Mouse (Mus musculus) limb, embryonic 13.5 days (tissue): ENCODE measurements around the gene Ypel2. TPM values are rescaled to one million over a fixed set of nuclear protein-coding genes. Genes with fewer than 3 reads are reported as not detected.

Source experiments
- ATAC-seq: fragments of 200-750 bp; cut with Nextera tagmentation; 2 replicates; pipeline ENCODE4 v1.8.0; 2017; ENCODE audit warnings: low read depth, moderate number of reproducible peaks, moderate TSS enrichment; ENCODE audit not compliant: low FRiP score
- H3K27ac ChIP-seq: fragments of 300-500 bp; sonication (generic); 2 replicates; pipeline ENCODE4 v1.5.1; 2015; ENCODE audit warnings: inconsistent platforms, mild to moderate bottlenecking, moderate library complexity
- H3K27me3 ChIP-seq: fragments of 300-500 bp; sonication (generic); 2 replicates; pipeline ENCODE4 v1.6.1; 2015; ENCODE audit warnings: mild to moderate bottlenecking, inconsistent platforms
- H3K36me3 ChIP-seq: fragments of 300-500 bp; sonication (generic); 2 replicates; pipeline ENCODE4 v1.6.1; 2015; ENCODE audit warnings: inconsistent platforms, mild to moderate bottlenecking, moderate library complexity
- H3K4me1 ChIP-seq: fragments of 300-500 bp; sonication (generic); 2 replicates; pipeline ENCODE4 v1.6.1; 2015; ENCODE audit warnings: inconsistent platforms
- H3K4me2 ChIP-seq: fragments of 300-500 bp; sonication (generic); replicated peaks from 2 replicates; pipeline ENCODE4 v1.6.1; 2015; ENCODE audit warnings: inconsistent platforms, mild to moderate bottlenecking, moderate library complexity
- H3K4me3 ChIP-seq: fragments of 300-500 bp; sonication (generic); 2 replicates; pipeline ENCODE4 v1.5.1; 2015; ENCODE audit warnings: moderate library complexity, mild to moderate bottlenecking, inconsistent platforms
- H3K9ac ChIP-seq: fragments of 300-500 bp; sonication (generic); 2 replicates; pipeline ENCODE4 v1.6.1; 2015; ENCODE audit warnings: mild to moderate bottlenecking, inconsistent platforms
- H3K9me3 ChIP-seq: fragments of 300-500 bp; sonication (generic); 2 replicates; pipeline ENCODE4 v1.6.1; 2016; ENCODE audit warnings: inconsistent platforms
- WGBS: fragments of 180-500 bp; shearing (Covaris S2); methylation state at CpG from one replicate; pipeline ENCODE4 v1.1.7; 2015; 5-methylcytosine and 5-hydroxymethylcytosine counted together
- polyA plus RNA-seq: library from polyadenylated mRNA; unstranded; fragments of >200 nt; fragmentation: Nextera tagmentation; extraction: Ambion mirVana; gene quantifications from 2 replicates; pipeline ENCODE4 v1.2.1, GENCODE M21; 2015

Gene Ypel2
- polyA plus RNA-seq, 1 experiment from 2014 or later: 11.6 TPM

- H3K27me3 ChIP-seq: no peaks in the 10 kb centered on the region
- H3K9me3 ChIP-seq: no peaks in the 10 kb centered on the region
- WGBS: 83% methylated on average over 6 of the region's 6 CpGs
- peaks cover 10% of the 10 kb centered on the region; the same call in 1 of the 2 replicates for H3K4me1 ChIP-seq
- H3K36me3 ChIP-seq: no peaks in the 10 kb centered on the region
- H3K4me2 ChIP-seq: no peak overlapping the region
- ATAC-seq: no peak
- H3K27ac ChIP-seq: no peak overlapping the region
- H3K4me3 ChIP-seq: no peak overlapping the region
- no peak overlapping the region for H3K9ac ChIP-seq
These were observed 72.2 kb downstream of the Ypel2 start for GRCm38 (mm10) chr11:86921335-86921734.

GRCm38 (mm10) chr11:86920111-86921080, 73.1 kb downstream of the Ypel2 start:
- Histone ChIP-seq H3K27ac (no peak overlapping the region; the same call in 1 of the 2 replicates), H3K9me3 (no peaks in the 10 kb centered on the region), H3K9ac (peak overlapping the region; percentile 26; the same call in 1 of the 2 replicates), H3K36me3 (no peaks in the 10 kb centered on the region), H3K4me2 (no peak overlapping the region), H3K27me3 (no peaks in the 10 kb centered on the region), H3K4me1 (peaks cover 10% of the 10 kb centered on the region; the same call in 1 of the 2 replicates), H3K4me3 (no peak overlapping the region)
- WGBS: 61% methylated on average over 20 of the region's 20 CpGs
- no peak for ATAC-seq

GRCm38 (mm10) chr11:86919468-86919867, 74.0 kb downstream of the Ypel2 start:
- Histone ChIP-seq H3K9ac (no peak overlapping the region), H3K4me2 (no peak overlapping the region), H3K4me1 (peaks cover 15% of the 10 kb centered on the region; the same call in 1 of the 2 replicates), H3K27ac (no peak overlapping the region), H3K9me3 (no peaks in the 10 kb centered on the region), H3K4me3 (no peak overlapping the region), H3K36me3 (no peaks in the 10 kb centered on the region), H3K27me3 (no peaks in the 10 kb centered on the region)
- 85% methylated on average over 7 of the region's 7 CpGs for WGBS
- ATAC-seq: no peak

- 91% methylated on average over 2 of the region's 2 CpGs for WGBS
- no peak for ATAC-seq
These were observed 76.0 kb downstream of the Ypel2 start for GRCm38 (mm10) chr11:86917536-86917935.

GRCm38 (mm10) chr11:86916596-86917249, 76.8 kb downstream of the Ypel2 start:
- Histone ChIP-seq H3K27ac (no peak overlapping the region), H3K9ac (no peak overlapping the region), H3K4me1 (peaks cover 15% of the 10 kb centered on the region; the same call in 1 of the 2 replicates), H3K9me3 (no peaks in the 10 kb centered on the region), H3K27me3 (no peaks in the 10 kb centered on the region), H3K4me2 (no peak overlapping the region), H3K4me3 (no peak overlapping the region), H3K36me3 (no peaks in the 10 kb centered on the region)
- ATAC-seq: no peak
- WGBS: 78% methylated on average over 8 of the region's 8 CpGs

More at GRCm38 (mm10) chr11:86917536-86917935, 76.0 kb downstream of the Ypel2 start:
- Histone ChIP-seq H3K36me3 (no peaks in the 10 kb centered on the region), H3K4me1 (peaks cover 15% of the 10 kb centered on the region; the same call in 1 of the 2 replicates), H3K9ac (no peak overlapping the region), H3K27me3 (no peaks in the 10 kb centered on the region), H3K9me3 (no peaks in the 10 kb centered on the region), H3K4me3 (no peak overlapping the region), H3K4me2 (no peak overlapping the region), H3K27ac (no peak overlapping the region)

GRCm38 (mm10) chr11:86914329-86914728, 79.2 kb downstream of the Ypel2 start:
- Histone ChIP-seq H3K9ac (no peak overlapping the region), H3K27me3 (no peaks in the 10 kb centered on the region), H3K36me3 (no peaks in the 10 kb centered on the region), H3K9me3 (no peaks in the 10 kb centered on the region), H3K27ac (no peak overlapping the region), H3K4me3 (no peak overlapping the region), H3K4me1 (0 out of 2 replicates have a peak, but pooled peaks cover 4% of the 10 kb centered on the region), H3K4me2 (no peak overlapping the region)
- no peak for ATAC-seq
- 77% methylated on average over 9 of the region's 9 CpGs for WGBS

GRCm38 (mm10) chr11:86910244-86910643, 83.3 kb downstream of the Ypel2 start:
- H3K4me3 ChIP-seq: no peak overlapping the region
- ATAC-seq: no peak
- H3K9me3 ChIP-seq: no peaks in the 10 kb centered on the region
- 85% methylated on average over 4 of the region's 4 CpGs for WGBS
- H3K27me3 ChIP-seq: no peaks in the 10 kb centered on the region
- H3K4me2 ChIP-seq: no peak overlapping the region
- H3K36me3 ChIP-seq: no peaks in the 10 kb centered on the region
- H3K4me1 ChIP-seq: 0 out of 2 replicates have a peak, but pooled peaks cover 4% of the 10 kb centered on the region
- no peak overlapping the region for H3K9ac ChIP-seq
- no peak overlapping the region for H3K27ac ChIP-seq

- no peak for ATAC-seq
- no peak overlapping the region for H3K4me2 ChIP-seq
- H3K36me3 ChIP-seq: no peaks in the 10 kb centered on the region
- no peaks in the 10 kb centered on the region for H3K27me3 ChIP-seq
- 86% methylated on average over 6 of the region's 6 CpGs for WGBS
- no peaks in the 10 kb centered on the region for H3K9me3 ChIP-seq
- no peak overlapping the region for H3K9ac ChIP-seq
- H3K4me1 ChIP-seq: no peaks in the 10 kb centered on the region
- no peak overlapping the region for H3K27ac ChIP-seq
- no peak overlapping the region for H3K4me3 ChIP-seq
These were observed 84.5 kb downstream of the Ypel2 start for GRCm38 (mm10) chr11:86909028-86909427.

GRCm38 (mm10) chr11:86907889-86908590, 85.5 kb downstream of the Ypel2 start:
- WGBS: 68% methylated on average over 5 of the region's 5 CpGs
- Histone ChIP-seq H3K9me3 (no peaks in the 10 kb centered on the region), H3K9ac (no peak overlapping the region), H3K27me3 (no peaks in the 10 kb centered on the region), H3K4me2 (no peak overlapping the region), H3K27ac (no peak overlapping the region), H3K36me3 (no peaks in the 10 kb centered on the region), H3K4me3 (no peak overlapping the region), H3K4me1 (no peaks in the 10 kb centered on the region)
- ATAC-seq: no peak

- 94% methylated on average over 11 of the region's 11 CpGs for WGBS
- no peak for ATAC-seq
- Histone ChIP-seq H3K4me1 (no peaks in the 10 kb centered on the region), H3K4me2 (no peak overlapping the region), H3K9me3 (no peaks in the 10 kb centered on the region), H3K4me3 (no peak overlapping the region), H3K27ac (no peak overlapping the region), H3K27me3 (no peaks in the 10 kb centered on the region), H3K36me3 (no peaks in the 10 kb centered on the region), H3K9ac (no peak overlapping the region)
These were observed 86.5 kb downstream of the Ypel2 start for GRCm38 (mm10) chr11:86906767-86907662.

GRCm38 (mm10) chr11:86906257-86906656, 87.2 kb downstream of the Ypel2 start:
- ATAC-seq: no peak
- H3K9me3 ChIP-seq: no peaks in the 10 kb centered on the region

More at GRCm38 (mm10) chr11:86906257-86906656, 87.2 kb downstream of the Ypel2 start:
- Histone ChIP-seq H3K4me2 (no peak overlapping the region), H3K27me3 (no peaks in the 10 kb centered on the region), H3K4me3 (no peak overlapping the region), H3K9ac (no peak overlapping the region), H3K36me3 (no peaks in the 10 kb centered on the region), H3K4me1 (no peaks in the 10 kb centered on the region), H3K27ac (no peak overlapping the region)
- 82% methylated on average over 6 of the region's 6 CpGs for WGBS
